17 mouse cellular contexts compared by ENCODE assay signal in the genomic region with DNA sequence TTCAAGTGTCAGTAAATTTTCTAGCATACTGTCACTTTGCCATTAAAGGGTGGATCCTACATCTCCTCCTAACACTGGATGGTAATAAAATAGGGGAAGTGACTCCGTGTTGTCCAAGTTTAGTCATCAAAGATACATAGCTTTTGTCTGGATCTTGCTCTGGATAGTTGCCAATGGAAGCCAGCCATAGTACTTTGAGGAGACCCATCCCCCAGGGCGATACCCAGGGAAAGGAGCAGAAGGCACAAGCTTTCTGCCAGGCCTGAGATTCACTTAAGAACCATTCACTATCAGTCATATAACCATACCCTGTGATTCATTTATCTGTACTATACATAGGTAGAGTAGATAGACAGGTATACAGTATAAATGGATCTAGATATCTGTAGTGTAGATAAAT. TPM values are rescaled to one million over a fixed set of nuclear protein-coding genes. Genes with fewer than 3 reads are reported as not detected.
DNase-seq lines count a peak whose midpoint lies in the region; ATAC-seq and TF ChIP-seq lines count a peak whose summit lies in the region.
"Had no signal": no experiment of that assay in that cellular context is flagged by ENCODE, and none has a peak within 500 bp of the region (broad histone marks: within the 10 kb centered on the region; RNA-seq: fewer than 3 reads in every experiment).

No protein-coding gene starts in this region.

- no peak overlapping the region for H3K9ac ChIP-seq in midbrain, postnatal 0 days (replicated peaks; ENCODE audit: low read length, poor library complexity, severe bottlenecking)
- H3K9ac ChIP-seq: embryonic facial prominence, embryonic 12.5 days; forebrain, embryonic 13.5 days; forebrain, embryonic 15.5 days; forebrain, postnatal 0 days had no signal

- H3K4me3 ChIP-seq in midbrain, postnatal 0 days (ENCODE audit: low read depth, low read length), result no peak overlapping the region
- H3K4me3 ChIP-seq in midbrain, embryonic 10.5 days, result no peak overlapping the region
- H3K4me3 ChIP-seq: embryonic facial prominence, embryonic 10.5 days; embryonic facial prominence, embryonic 12.5 days; forebrain, embryonic 13.5 days; forebrain, embryonic 15.5 days had no signal

- 0 out of 2 replicates have a peak, but pooled peaks cover 3% of the 10 kb centered on the region for H3K9me3 ChIP-seq in midbrain, postnatal 0 days (ENCODE audit: low read length)
- peaks cover 7% of the 10 kb centered on the region; the same call in 1 of the 2 replicates for H3K9me3 ChIP-seq in midbrain, embryonic 10.5 days (replicated peaks)
- H3K9me3 ChIP-seq: embryonic facial prominence, embryonic 12.5 days; forebrain, embryonic 15.5 days had no signal

- H3K36me3 ChIP-seq in midbrain, postnatal 0 days (ENCODE audit: insufficient read depth, low read length), result no peaks in the 10 kb centered on the region
- no peaks in the 10 kb centered on the region for H3K36me3 ChIP-seq in midbrain, embryonic 10.5 days
- H3K36me3 ChIP-seq: embryonic facial prominence, embryonic 10.5 days; embryonic facial prominence, embryonic 12.5 days; forebrain, embryonic 15.5 days had no signal

- H3K4me2 ChIP-seq in midbrain, postnatal 0 days (ENCODE audit: low read depth, low read length, poor library complexity, severe bottlenecking), result no peak overlapping the region
- H3K4me2 ChIP-seq: embryonic facial prominence, embryonic 12.5 days; forebrain, embryonic 13.5 days; forebrain, embryonic 15.5 days had no signal

- no peaks in the 10 kb centered on the region for H3K27me3 ChIP-seq in midbrain, postnatal 0 days (ENCODE audit: insufficient read depth, low read length)
- no peaks in the 10 kb centered on the region for H3K27me3 ChIP-seq in midbrain, embryonic 10.5 days (ENCODE audit: low read depth, poor library complexity, severe bottlenecking)
- H3K27me3 ChIP-seq: embryonic facial prominence, embryonic 12.5 days; forebrain, embryonic 13.5 days; forebrain, embryonic 15.5 days had no signal

- 75% methylated on average over 2 of the region's 2 CpGs for WGBS in midbrain, postnatal 0 days
- 80% methylated on average over 2 of the region's 2 CpGs for WGBS in midbrain, embryonic 10.5 days

- no peaks in the 10 kb centered on the region for H3K4me1 ChIP-seq in midbrain, postnatal 0 days (ENCODE audit: insufficient read depth, low read length)
- H3K4me1 ChIP-seq in midbrain, embryonic 10.5 days, result no peaks in the 10 kb centered on the region
- H3K4me1 ChIP-seq: embryonic facial prominence, embryonic 10.5 days; embryonic facial prominence, embryonic 12.5 days; forebrain, embryonic 13.5 days; forebrain, embryonic 15.5 days had no signal

- no peak for ATAC-seq in midbrain, postnatal 0 days (ENCODE audit: low FRiP score)
- ATAC-seq: forebrain, embryonic 13.5 days; forebrain, embryonic 15.5 days; forebrain, postnatal 0 days had no signal

- peak; percentile 59 for DNase-seq in cerebellum, postnatal 14 days
- no peak for DNase-seq in cerebellum, adult 9-10 months
- peak; percentile 8 for DNase-seq in midbrain, postnatal 0 days (ENCODE audit: low spot score)
- DNase-seq in midbrain, embryonic 10.5 days (ENCODE audit: low spot score), result no peak
- no peak for DNase-seq in lung, postnatal 4 days
- DNase-seq: adrenal gland, adult 2 months; adrenal gland, postnatal 10 days; adrenal gland, postnatal 25 days; cerebellum, adult 18-20 months; cerebellum, adult 8-10 months; forebrain, postnatal 0 days had no signal

- TF ChIP-seq CTCF in midbrain, postnatal 0 days (IDR thresholded peaks at IDR 0.05), result no peak

- H3K27ac ChIP-seq in midbrain, postnatal 0 days (ENCODE audit: low read depth, low read length), result no peak overlapping the region
- H3K27ac ChIP-seq in midbrain, embryonic 10.5 days (replicated peaks), result no peak overlapping the region
- H3K27ac ChIP-seq: embryonic facial prominence, embryonic 10.5 days; embryonic facial prominence, embryonic 12.5 days; forebrain, embryonic 13.5 days; forebrain, embryonic 15.5 days had no signal

RNA-seq across cellular contexts. Expression of a gene that starts 20.0 kb away (rescaled TPM):
- 95.2 and 95.8 TPM in 2 replicates for total RNA-seq in midbrain, postnatal 0 days (2014; rRNA removed)
- 41.3 and 44.6 TPM in 2 replicates for polyA plus RNA-seq in midbrain, postnatal 0 days (2015; fragmentation: Nextera tagmentation; extraction: Ambion mirVana)
- polyA plus RNA-seq in midbrain, embryonic 10.5 days (2016; fragmentation: Nextera tagmentation; extraction: Ambion mirVana), result 0.31 and 0.88 TPM in 2 replicates
- total RNA-seq: MEL had no signal
- polyA plus RNA-seq: C2C12 had no signal

Comparison
In these comparisons a context has a peak if more than half of its experiments do, and no peak if none do; other contexts are left out.
1. DNase-seq: peak in cerebellum, postnatal 14 days (2 of 2) and midbrain, postnatal 0 days (single experiment); none in cerebellum, adult 9-10 months (single experiment), midbrain, embryonic 10.5 days (single experiment) and lung, postnatal 4 days (0 of 2).
2. RNA of a gene that starts 20.0 kb away (polyA plus RNA-seq): 41.3 to 44.6 TPM in midbrain, postnatal 0 days; 0.31 to 0.88 TPM in midbrain, embryonic 10.5 days; every median in the first group is over 10 times any median in the second.